17 mouse cellular contexts compared by ENCODE assay signal in genomic region chr13:108046071-108046470, GRCm38 (mm10). TPM values are rescaled to one million over a fixed set of nuclear protein-coding genes. Genes with fewer than 3 reads are reported as not detected.
DNase-seq lines count a peak whose midpoint lies in the region; ATAC-seq and TF ChIP-seq lines count a peak whose summit lies in the region.
"Had no signal": no experiment of that assay in that cellular context is flagged by ENCODE, and none has a peak within 500 bp of the region (broad histone marks: within the 10 kb centered on the region; RNA-seq: fewer than 3 reads in every experiment).

No protein-coding gene starts in this region.

- WGBS in heart, embryonic 11.5 days (ENCODE audit: insufficient replicate concordance), result 88% methylated on average over 3 of the region's 3 CpGs
- WGBS in lung, embryonic 14.5 days, result 86% methylated on average over 3 of the region's 3 CpGs
- 88% methylated on average over 3 of the region's 3 CpGs for WGBS in lung, adult 2 months
- WGBS in intestine, embryonic 14.5 days, result 87% methylated on average over 3 of the region's 3 CpGs
- WGBS in small intestine, adult 2 months, result 42% methylated on average over 3 of the region's 3 CpGs

- no peak for ATAC-seq in heart, embryonic 11.5 days (replicated peaks; ENCODE audit: insufficient number of reproducible peaks, low FRiP score, low TSS enrichment)
- ATAC-seq in lung, embryonic 14.5 days (ENCODE audit: insufficient read depth), result no peak
- no peak for ATAC-seq in intestine, embryonic 14.5 days (replicated peaks; ENCODE audit: low FRiP score, low TSS enrichment, low read depth)
- ATAC-seq: lung, postnatal 0 days had no signal

- no peak for DNase-seq in heart, adult 11 months
- DNase-seq in lung, embryonic 14.5 days, result no peak
- no peak for DNase-seq in lung, adult 2 months
- peak; percentile 37 for DNase-seq in intestine, embryonic 14.5 days (ENCODE audit: low spot score)
- DNase-seq in gastrocnemius, adult 18-20 months (ENCODE audit: low spot score), result no peak
- DNase-seq in layer of hippocampus, adult 18-20 months (ENCODE audit: low spot score in 2 of 2), result no peak
- DNase-seq: cerebellum, adult 9-10 months; embryo, embryonic 11 days; kidney, postnatal 36 days; midbrain, embryonic 14.5 days; thymus, postnatal 25 days had no signal

- H3K27ac ChIP-seq in heart, embryonic 11.5 days (ENCODE audit: low read depth, low read length), result no peak overlapping the region
- H3K27ac ChIP-seq in lung, embryonic 14.5 days (ENCODE audit: low read depth), result no peak overlapping the region
- no peak overlapping the region for H3K27ac ChIP-seq in intestine, embryonic 14.5 days (ENCODE audit: low read depth)
- peak overlapping the region; percentile 78 for H3K27ac ChIP-seq in small intestine, adult 2 months (ENCODE audit: insufficient read depth, low read depth, low read length)
- H3K27ac ChIP-seq: forebrain, embryonic 12.5 days; hindbrain, embryonic 14.5 days; neural tube, embryonic 12.5 days had no signal

- H3K4me2 ChIP-seq in heart, embryonic 11.5 days, result peak overlapping the region; percentile 27; the same call in 1 of the 2 replicates
- peak overlapping the region; percentile 65 for H3K4me2 ChIP-seq in lung, embryonic 14.5 days
- peak overlapping the region; percentile 65 for H3K4me2 ChIP-seq in intestine, embryonic 14.5 days (ENCODE audit: low read length)
- H3K4me2 ChIP-seq: forebrain, embryonic 12.5 days; hindbrain, embryonic 14.5 days had no signal

- no peak for TF ChIP-seq POLR2A in lung, adult 2 months (IDR thresholded peaks at IDR 0.05; ENCODE audit: borderline replicate concordance, extremely low read depth, low read depth, low read length)
- TF ChIP-seq POLR2A in small intestine, adult 2 months (IDR thresholded peaks at IDR 0.05; ENCODE audit: low read depth, low read length), result no peak

- no peaks in the 10 kb centered on the region for H3K27me3 ChIP-seq in heart, embryonic 11.5 days (ENCODE audit: control insufficient read depth, insufficient read depth, low read length)
- H3K27me3 ChIP-seq in lung, embryonic 14.5 days (ENCODE audit: insufficient read depth, low read length), result no peaks in the 10 kb centered on the region
- no peaks in the 10 kb centered on the region for H3K27me3 ChIP-seq in intestine, embryonic 14.5 days (replicated peaks; ENCODE audit: control insufficient read depth, insufficient read depth, low read length)
- no peaks in the 10 kb centered on the region for H3K27me3 ChIP-seq in small intestine, adult 2 months (ENCODE audit: control insufficient read depth, insufficient read depth, low read length)
- H3K27me3 ChIP-seq: forebrain, embryonic 12.5 days; neural tube, embryonic 12.5 days had no signal

- H3K9ac ChIP-seq in heart, embryonic 11.5 days (ENCODE audit: low read depth, low read length), result 0 out of 2 replicates have a peak overlapping the region, but pooled peaks have one; percentile 39
- H3K9ac ChIP-seq in lung, embryonic 14.5 days, result no peak overlapping the region
- no peak overlapping the region for H3K9ac ChIP-seq in intestine, embryonic 14.5 days (ENCODE audit: low read length)
- H3K9ac ChIP-seq: forebrain, embryonic 12.5 days; hindbrain, embryonic 14.5 days; neural tube, embryonic 12.5 days had no signal

- no peak overlapping the region for H3K4me3 ChIP-seq in heart, embryonic 11.5 days (ENCODE audit: low read depth, low read length)
- peak overlapping the region; percentile 0; the same call in 1 of the 2 replicates for H3K4me3 ChIP-seq in lung, embryonic 14.5 days (ENCODE audit: low read depth, low read length)
- no peak overlapping the region for H3K4me3 ChIP-seq in lung, adult 2 months (replicated peaks; ENCODE audit: extremely low read depth, low read depth, low read length)
- H3K4me3 ChIP-seq in intestine, embryonic 14.5 days (ENCODE audit: low read depth, low read length), result no peak overlapping the region
- H3K4me3 ChIP-seq in small intestine, adult 2 months (ENCODE audit: low read depth, low read length), result no peak overlapping the region
- H3K4me3 ChIP-seq: forebrain, embryonic 12.5 days; neural tube, embryonic 12.5 days had no signal

- peaks cover 3% of the 10 kb centered on the region; the same call in 1 of the 2 replicates for H3K36me3 ChIP-seq in heart, embryonic 11.5 days (ENCODE audit: control insufficient read depth, insufficient read depth, low read length)
- H3K36me3 ChIP-seq in lung, embryonic 14.5 days (ENCODE audit: insufficient read depth), result peaks cover 14% of the 10 kb centered on the region
- peaks cover 19% of the 10 kb centered on the region for H3K36me3 ChIP-seq in intestine, embryonic 14.5 days (ENCODE audit: control insufficient read depth, insufficient read depth, low read length)
- H3K36me3 ChIP-seq in small intestine, adult 2 months (ENCODE audit: control insufficient read depth, insufficient read depth, low read length), result peaks cover 16% of the 10 kb centered on the region

- H3K4me1 ChIP-seq in heart, embryonic 11.5 days (ENCODE audit: control insufficient read depth, insufficient read depth, low read length), result peaks cover 10% of the 10 kb centered on the region; the same call in 1 of the 2 replicates
- H3K4me1 ChIP-seq in lung, embryonic 14.5 days (ENCODE audit: insufficient read depth), result peaks cover 18% of the 10 kb centered on the region
- peaks cover 13% of the 10 kb centered on the region; the same call in 1 of the 2 replicates for H3K4me1 ChIP-seq in lung, adult 2 months (ENCODE audit: control insufficient read depth, insufficient read depth, low read length)
- peaks cover 20% of the 10 kb centered on the region for H3K4me1 ChIP-seq in intestine, embryonic 14.5 days (replicated peaks; ENCODE audit: control insufficient read depth, insufficient read depth, low read length)
- peaks cover 4% of the 10 kb centered on the region for H3K4me1 ChIP-seq in small intestine, adult 2 months (ENCODE audit: control insufficient read depth, insufficient read depth, insufficient read length, low read length)

- TF ChIP-seq CTCF in lung, embryonic 14.5 days (IDR thresholded peaks at IDR 0.05; ENCODE audit: low read depth), result no peak
- TF ChIP-seq CTCF in lung, adult 2 months (IDR thresholded peaks at IDR 0.05; ENCODE audit: insufficient read depth, low read length), result no peak
- no peak for TF ChIP-seq CTCF in small intestine, adult 2 months (IDR thresholded peaks at IDR 0.05; ENCODE audit: extremely low read depth, insufficient read length, insufficient replicate concordance, low read depth, low read length)

- no peaks in the 10 kb centered on the region for H3K9me3 ChIP-seq in heart, embryonic 11.5 days (replicated peaks; ENCODE audit: control insufficient read depth, low read length)
- no peaks in the 10 kb centered on the region for H3K9me3 ChIP-seq in lung, embryonic 14.5 days (ENCODE audit: low read depth, low read length)
- H3K9me3 ChIP-seq in intestine, embryonic 14.5 days (ENCODE audit: control insufficient read depth, low read length), result no peaks in the 10 kb centered on the region
- H3K9me3 ChIP-seq: forebrain, embryonic 12.5 days; neural tube, embryonic 12.5 days had no signal

RNA-seq across cellular contexts. Expression of gene Smim15, which starts 1.8 kb away (rescaled TPM):
- 32.3 and 32.7 TPM in 2 replicates for polyA plus RNA-seq in heart, embryonic 11.5 days (2014; fragmentation: Nextera tagmentation; extraction: Ambion mirVana)
- 68.2 and 70.0 TPM in 2 replicates for polyA plus RNA-seq in lung, embryonic 14.5 days (2014; fragmentation: Nextera tagmentation; extraction: Ambion mirVana)
- 6.6 and 11.4 TPM in 2 replicates for polyA plus RNA-seq in lung, adult 2 months (2012; rRNA removed)
- 50.7 and 57.6 TPM in 2 replicates for polyA plus RNA-seq in intestine, embryonic 14.5 days (2014; fragmentation: Nextera tagmentation; extraction: Ambion mirVana)
- polyA plus RNA-seq in small intestine, adult 2 months (2012; rRNA removed), result 1.7 and 3.3 TPM in 2 replicates
- 10 to 100 TPM; 15.1 to 18.7 TPM for total RNA-seq in gastrocnemius, adult 18-20 months (2021)
- total RNA-seq in layer of hippocampus, adult 18-20 months (2021), result 10 to 100 TPM; 58.2 to 59.3 TPM
